Mouse (Mus musculus) embryonic facial prominence, embryonic 14.5 days (tissue): ENCODE data around the gene Lrrfip2. TPM values are rescaled to one million over a fixed set of nuclear protein-coding genes. Genes with fewer than 3 reads are reported as not detected.

Experiments used
- ATAC-seq: fragments of 200-750 bp; cut with Nextera tagmentation; 2 replicates; pipeline ENCODE4 v1.8.0; 2017; ENCODE audit warnings: low read depth, moderate number of reproducible peaks, moderate TSS enrichment
- DNase-seq: peaks from one replicate; pipeline ENCODE4 v3.0.0-alpha.2; 2015; ENCODE audit warnings: low spot score
- H3K27ac ChIP-seq: fragments of 300-500 bp; sonication (generic); replicated peaks from 2 replicates; pipeline ENCODE4 v1.5.1; 2014; ENCODE audit warnings: low read depth, mild to moderate bottlenecking, low read length, moderate library complexity
- H3K27me3 ChIP-seq: fragments of 300-500 bp; sonication (generic); replicated peaks from 2 replicates; pipeline ENCODE4 v1.6.1; 2014; ENCODE audit warnings: low read length; ENCODE audit not compliant: control insufficient read depth, insufficient read depth
- H3K36me3 ChIP-seq: fragments of 300-500 bp; sonication (generic); 2 replicates; pipeline ENCODE4 v1.6.1; 2014; ENCODE audit warnings: low read length, mixed read lengths; ENCODE audit not compliant: control insufficient read depth, insufficient read depth
- H3K4me1 ChIP-seq: fragments of 300-500 bp; sonication (generic); 2 replicates; pipeline ENCODE4 v1.6.1; 2014; ENCODE audit warnings: antibody characterized with exemption, low read length; ENCODE audit not compliant: control insufficient read depth, insufficient read depth
- H3K4me2 ChIP-seq: fragments of 300-500 bp; sonication (generic); 2 replicates; pipeline ENCODE4 v1.6.1; 2014; ENCODE audit warnings: low read depth, mild to moderate bottlenecking, low read length, moderate library complexity, mixed read lengths
- H3K4me3 ChIP-seq: fragments of 300-500 bp; sonication (generic); 2 replicates; pipeline ENCODE4 v1.5.1; 2014; ENCODE audit warnings: low read depth, mild to moderate bottlenecking, low read length
- H3K9ac ChIP-seq: fragments of 300-500 bp; sonication (generic); 2 replicates; pipeline ENCODE4 v1.6.1; 2014; ENCODE audit warnings: low read depth, mild to moderate bottlenecking, low read length, moderate library complexity, mixed read lengths
- H3K9me3 ChIP-seq: fragments of 300-500 bp; sonication (generic); 2 replicates; pipeline ENCODE4 v1.6.1; 2016; ENCODE audit warnings: low read length; ENCODE audit not compliant: control insufficient read depth
- WGBS: fragments of 180-500 bp; shearing (Covaris S2); extraction: QIAGEN DNeasy Blood & Tissue Kit; methylation state at CpG from one replicate; pipeline ENCODE4 v1.1.7; 2014; 5-methylcytosine and 5-hydroxymethylcytosine counted together
- polyA plus RNA-seq: library from polyadenylated mRNA; unstranded; fragments of >200 nt; fragmentation: Nextera tagmentation; extraction: Ambion mirVana; gene quantifications from 2 replicates; pipeline ENCODE4 v1.2.1, GENCODE M21; 2014

Lrrfip2 gene
- polyA plus RNA-seq, 1 experiment from 2014 or later, result 39.2 TPM

GRCm38 (mm10) chr9:111123336-111123735 is 5.9 kb downstream of the Lrrfip2 start:
- H3K27me3 ChIP-seq, result no peaks in the 10 kb centered on the region
- DNase-seq, result no peak
- H3K9ac ChIP-seq, result no peak overlapping the region
- no peak overlapping the region for H3K4me2 ChIP-seq
- WGBS, result 77% methylated on average over 2 of the region's 2 CpGs
- no peaks in the 10 kb centered on the region for H3K9me3 ChIP-seq
- peaks cover 18% of the 10 kb centered on the region for H3K4me1 ChIP-seq
- no peak overlapping the region for H3K27ac ChIP-seq
- H3K36me3 ChIP-seq, result no peaks in the 10 kb centered on the region
- H3K4me3 ChIP-seq, result no peak overlapping the region
- no peak for ATAC-seq

DNA sequence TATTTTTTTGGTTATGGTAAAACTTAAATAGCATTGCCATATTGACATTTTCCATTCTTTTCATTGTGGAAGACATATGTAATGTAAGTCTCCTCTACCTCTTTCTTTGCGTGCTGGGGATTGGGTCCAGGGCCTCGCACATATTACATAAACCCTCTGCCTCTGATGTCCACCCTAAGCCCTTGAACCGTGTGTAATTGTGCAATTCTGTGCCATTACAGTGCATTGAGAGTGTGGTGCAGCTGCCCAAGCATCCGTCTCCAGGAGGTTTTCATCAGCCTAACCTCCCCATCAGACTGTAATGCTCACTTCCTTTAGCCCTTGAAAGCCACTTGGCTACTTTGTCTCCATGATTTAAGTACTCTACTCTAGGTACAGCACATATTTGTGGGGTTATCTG is 7.0 kb downstream of the Lrrfip2 start:
- Histone ChIP-seq H3K4me1 (peaks cover 10% of the 10 kb centered on the region), H3K27ac (no peak overlapping the region), H3K27me3 (no peaks in the 10 kb centered on the region), H3K9me3 (no peaks in the 10 kb centered on the region), H3K4me2 (no peak overlapping the region), H3K4me3 (no peak overlapping the region), H3K36me3 (no peaks in the 10 kb centered on the region), H3K9ac (no peak overlapping the region)
- DNase-seq (no peak), ATAC-seq (no peak)
- 78% methylated on average over 4 of the region's 4 CpGs for WGBS

GRCm38 (mm10) chr9:111126735-111127134 is 9.3 kb downstream of the Lrrfip2 start:
- no peak for ATAC-seq
- H3K9ac ChIP-seq, result no peak overlapping the region
- H3K27me3 ChIP-seq, result no peaks in the 10 kb centered on the region
- no peak overlapping the region for H3K4me2 ChIP-seq
- no peak overlapping the region for H3K4me3 ChIP-seq
- no peaks in the 10 kb centered on the region for H3K36me3 ChIP-seq
- no peak overlapping the region for H3K27ac ChIP-seq
- WGBS, result 80% methylated on average over 4 of the region's 4 CpGs
- DNase-seq, result no peak
- H3K4me1 ChIP-seq, result peaks cover 9% of the 10 kb centered on the region; the same call in 1 of the 2 replicates
- no peaks in the 10 kb centered on the region for H3K9me3 ChIP-seq

DNA sequence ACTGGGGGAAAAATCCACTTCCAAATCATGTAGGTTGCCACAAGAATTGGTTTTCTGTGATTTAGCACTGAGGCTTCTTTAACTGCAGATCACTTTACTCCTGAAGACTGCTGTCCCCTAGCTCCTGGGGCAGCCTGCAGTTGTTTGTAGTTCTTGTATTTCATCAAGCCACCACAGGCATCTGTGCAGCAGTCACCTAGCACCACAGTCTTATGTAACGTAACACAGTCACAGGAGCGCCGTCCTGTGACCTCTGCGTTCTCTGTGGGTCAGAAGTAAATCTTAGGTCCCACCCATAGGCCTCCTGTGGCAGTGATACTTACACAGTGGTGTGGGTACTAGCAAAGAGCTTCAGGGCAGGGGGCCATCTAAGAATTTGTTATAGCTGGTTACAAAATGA is 10.4 kb downstream of the Lrrfip2 start:
- no peak overlapping the region for H3K4me3 ChIP-seq
- H3K27me3 ChIP-seq, result no peaks in the 10 kb centered on the region
- no peak overlapping the region for H3K27ac ChIP-seq
- DNase-seq (no peak), ATAC-seq (no peak)
- H3K4me2 ChIP-seq, result no peak overlapping the region
- no peaks in the 10 kb centered on the region for H3K36me3 ChIP-seq
- H3K4me1 ChIP-seq, result 0 out of 2 replicates have a peak, but pooled peaks cover 6% of the 10 kb centered on the region
- no peak overlapping the region for H3K9ac ChIP-seq
- 50% methylated on average over 4 of the region's 4 CpGs for WGBS
- H3K9me3 ChIP-seq, result no peaks in the 10 kb centered on the region

- 72% methylated on average over 2 of the region's 2 CpGs for WGBS
- Histone ChIP-seq H3K4me1 (no peaks in the 10 kb centered on the region), H3K4me3 (no peak overlapping the region), H3K36me3 (no peaks in the 10 kb centered on the region), H3K9ac (no peak overlapping the region), H3K9me3 (no peaks in the 10 kb centered on the region), H3K27ac (no peak overlapping the region), H3K4me2 (no peak overlapping the region), H3K27me3 (no peaks in the 10 kb centered on the region)
- no peak for DNase-seq
- no peak for ATAC-seq
These were observed 12.7 kb downstream of the Lrrfip2 start for GRCm38 (mm10) chr9:111130126-111130525.

GRCm38 (mm10) chr9:111138161-111138560 is 20.8 kb downstream of the Lrrfip2 start:
- Histone ChIP-seq H3K9me3 (no peaks in the 10 kb centered on the region), H3K36me3 (peaks cover 6% of the 10 kb centered on the region; the same call in 1 of the 2 replicates), H3K27me3 (no peaks in the 10 kb centered on the region), H3K9ac (no peak overlapping the region), H3K4me3 (no peak overlapping the region), H3K4me2 (no peak overlapping the region), H3K4me1 (no peaks in the 10 kb centered on the region), H3K27ac (no peak overlapping the region)
- DNase-seq, result no peak
- no peak for ATAC-seq
- 91% methylated on average over 9 of the region's 9 CpGs for WGBS

- Histone ChIP-seq H3K9me3 (no peaks in the 10 kb centered on the region), H3K9ac (no peak overlapping the region), H3K4me1 (no peaks in the 10 kb centered on the region), H3K4me3 (no peak overlapping the region), H3K36me3 (peaks cover 9% of the 10 kb centered on the region; the same call in 1 of the 2 replicates), H3K27ac (no peak overlapping the region), H3K4me2 (no peak overlapping the region), H3K27me3 (no peaks in the 10 kb centered on the region)
- ATAC-seq (no peak), DNase-seq (no peak)
- WGBS, result 87% methylated on average over 6 of the region's 6 CpGs
These were observed 25.3 kb downstream of the Lrrfip2 start for GRCm38 (mm10) chr9:111142721-111143120.

GRCm38 (mm10) chr9:111143387-111143786 is 26.0 kb downstream of the Lrrfip2 start:
- Histone ChIP-seq H3K9ac (no peak overlapping the region), H3K27ac (no peak overlapping the region), H3K9me3 (no peaks in the 10 kb centered on the region), H3K36me3 (peaks cover 9% of the 10 kb centered on the region; the same call in 1 of the 2 replicates), H3K4me3 (no peak overlapping the region), H3K4me2 (no peak overlapping the region), H3K4me1 (no peaks in the 10 kb centered on the region), H3K27me3 (no peaks in the 10 kb centered on the region)
- WGBS, result 92% methylated on average over 1 of the region's 1 CpGs
- ATAC-seq, result no peak
- DNase-seq, result no peak

- no peak for ATAC-seq
- H3K4me2 ChIP-seq, result no peak overlapping the region
These were observed 27.3 kb downstream of the Lrrfip2 start for GRCm38 (mm10) chr9:111144711-111145110.

More at GRCm38 (mm10) chr9:111144711-111145110, 27.3 kb downstream of the Lrrfip2 start:
- Histone ChIP-seq H3K4me1 (0 out of 2 replicates have a peak, but pooled peaks cover 7% of the 10 kb centered on the region), H3K9ac (no peak overlapping the region), H3K4me3 (no peak overlapping the region), H3K27me3 (no peaks in the 10 kb centered on the region), H3K27ac (no peak overlapping the region), H3K36me3 (peaks cover 9% of the 10 kb centered on the region; the same call in 1 of the 2 replicates), H3K9me3 (no peaks in the 10 kb centered on the region)
- no peak for DNase-seq
- 94% methylated on average over 1 of the region's 1 CpGs for WGBS
